22 mouse cellular contexts compared by ENCODE assay signal in genomic region chr17:8299524-8299923, GRCm38 (mm10). TPM values are rescaled to one million over a fixed set of nuclear protein-coding genes. Genes with fewer than 3 reads are reported as not detected.
DNase-seq lines count a peak whose midpoint lies in the region; ATAC-seq lines count a peak whose summit lies in the region.
"Had no signal": no experiment of that assay in that cellular context is flagged by ENCODE, and none has a peak within 500 bp of the region (broad histone marks: within the 10 kb centered on the region; RNA-seq: fewer than 3 reads in every experiment).

No protein-coding gene starts in this region.

- DNase-seq in adrenal gland, adult 2 months = peak; percentile 40
- DNase-seq in adrenal gland, adult 8-10 months = no peak
- DNase-seq in left cerebral cortex, adult 11 months (ENCODE audit: low spot score) = peak; percentile 32
- no peak for DNase-seq in left cerebral cortex, adult 9 months (ENCODE audit: low spot score in 2 of 2)
- peak; percentile 92 for DNase-seq in adipocyte (ENCODE audit: low spot score)
- DNase-seq in kidney, postnatal 4 days = no peak
- no peak for DNase-seq in midbrain, embryonic 14.5 days
- DNase-seq: cerebellum, postnatal 10 days; gastrocnemius, postnatal 36 days; kidney, adult 9 months; kidney, postnatal 36 days; spleen, adult 18-20 months had no signal

- no peak overlapping the region for H3K27ac ChIP-seq in midbrain, embryonic 14.5 days (replicated peaks; ENCODE audit: low read depth, low read length)
- H3K27ac ChIP-seq: forebrain, embryonic 13.5 days; heart, embryonic 13.5 days; hindbrain, embryonic 10.5 days; lung, embryonic 15.5 days; midbrain, embryonic 10.5 days; neural tube, embryonic 12.5 days; stomach, embryonic 15.5 days had no signal

- H3K4me1 ChIP-seq in midbrain, embryonic 14.5 days (ENCODE audit: control insufficient read depth, insufficient read depth, low read length) = no peaks in the 10 kb centered on the region
- H3K4me1 ChIP-seq: forebrain, embryonic 13.5 days; heart, embryonic 13.5 days; hindbrain, embryonic 10.5 days; lung, embryonic 15.5 days; midbrain, embryonic 10.5 days; neural tube, embryonic 12.5 days; stomach, embryonic 15.5 days had no signal

- H3K4me3 ChIP-seq in midbrain, embryonic 14.5 days (replicated peaks; ENCODE audit: low read depth, low read length) = no peak overlapping the region
- H3K4me3 ChIP-seq: forebrain, embryonic 13.5 days; heart, embryonic 13.5 days; hindbrain, embryonic 10.5 days; lung, embryonic 15.5 days; midbrain, embryonic 10.5 days; neural tube, embryonic 12.5 days; stomach, embryonic 15.5 days had no signal

- no peak overlapping the region for H3K4me2 ChIP-seq in midbrain, embryonic 14.5 days (ENCODE audit: low read length)
- H3K4me2 ChIP-seq: forebrain, embryonic 13.5 days; heart, embryonic 13.5 days; lung, embryonic 15.5 days; neural tube, embryonic 12.5 days; stomach, embryonic 15.5 days had no signal

- no peaks in the 10 kb centered on the region for H3K9me3 ChIP-seq in midbrain, embryonic 14.5 days (ENCODE audit: control insufficient read depth, low read length)
- H3K9me3 ChIP-seq: forebrain, embryonic 13.5 days; heart, embryonic 13.5 days; hindbrain, embryonic 10.5 days; lung, embryonic 15.5 days; midbrain, embryonic 10.5 days; neural tube, embryonic 12.5 days; stomach, embryonic 15.5 days had no signal

- no peaks in the 10 kb centered on the region for H3K27me3 ChIP-seq in midbrain, embryonic 14.5 days (ENCODE audit: control insufficient read depth, insufficient read depth, low read length)
- H3K27me3 ChIP-seq: forebrain, embryonic 13.5 days; heart, embryonic 13.5 days; lung, embryonic 15.5 days; neural tube, embryonic 12.5 days; stomach, embryonic 15.5 days had no signal

- H3K9ac ChIP-seq in midbrain, embryonic 14.5 days (replicated peaks; ENCODE audit: low read length) = no peak overlapping the region
- H3K9ac ChIP-seq: forebrain, embryonic 13.5 days; heart, embryonic 13.5 days; lung, embryonic 15.5 days; neural tube, embryonic 12.5 days; stomach, embryonic 15.5 days had no signal

- H3K36me3 ChIP-seq in midbrain, embryonic 14.5 days (ENCODE audit: control insufficient read depth, insufficient read depth, low read length) = peaks cover 18% of the 10 kb centered on the region; the same call in 1 of the 2 replicates
- H3K36me3 ChIP-seq: midbrain, embryonic 10.5 days had no signal

- ATAC-seq in granulocyte monocyte progenitor cell, adult 5-6 weeks (replicated peaks; ENCODE audit: poor library complexity, severe bottlenecking) = peak; percentile 95
- ATAC-seq in midbrain, embryonic 14.5 days (ENCODE audit: low FRiP score, low TSS enrichment) = no peak
- ATAC-seq: forebrain, embryonic 13.5 days had no signal

RNA-seq across cellular contexts. Expression of gene Sft2d1, which starts 11.4 kb away (rescaled TPM):
- total RNA-seq in adrenal gland, adult 2 months (2021) = 10 to 100 TPM; 32.8 to 39.7 TPM
- polyA plus RNA-seq in adrenal gland, adult 2 months (2012; rRNA removed) = 108 and 123 TPM in 2 replicates
- 10 to 100 TPM; 42.0 to 50.0 (median 45.0) TPM for total RNA-seq in adrenal gland, adult 8-10 months (2022)
- total RNA-seq in granulocyte monocyte progenitor cell, adult 5-6 weeks (2014; fragmentation: Nextera tagmentation) = 84.0 and 86.0 TPM in 2 replicates
- total RNA-seq in granulocyte monocyte progenitor cell, adult 5-6 weeks (2017) = 32.9 and 33.3 TPM in 2 replicates
- 177 and 204 TPM in 2 replicates for polyA plus RNA-seq in midbrain, embryonic 14.5 days (2014; fragmentation: Nextera tagmentation; extraction: Ambion mirVana)

RNA-seq across cellular contexts. Expression of gene Mpc1, which starts 16.8 kb away (rescaled TPM):
- total RNA-seq in adrenal gland, adult 2 months (2021) = 100 to 1,000 TPM; 296 to 304 TPM
- polyA plus RNA-seq in adrenal gland, adult 2 months (2012; rRNA removed) = 92.5 and 121 TPM in 2 replicates
- total RNA-seq in adrenal gland, adult 8-10 months (2022) = 100 to 1,000 TPM; 122 to 221 (median 169) TPM
- 153 and 168 TPM in 2 replicates for total RNA-seq in granulocyte monocyte progenitor cell, adult 5-6 weeks (2014; fragmentation: Nextera tagmentation)
- total RNA-seq in granulocyte monocyte progenitor cell, adult 5-6 weeks (2017) = 161 and 207 TPM in 2 replicates
- 282 and 326 TPM in 2 replicates for polyA plus RNA-seq in midbrain, embryonic 14.5 days (2014; fragmentation: Nextera tagmentation; extraction: Ambion mirVana)

RNA-seq across cellular contexts. Expression of gene Prr18, which starts 37.7 kb away (rescaled TPM):
- total RNA-seq in adrenal gland, adult 2 months (2021) = under 1 TPM; 0.14 to 0.49 TPM
- 0.25 and 0.38 TPM in 2 replicates for polyA plus RNA-seq in adrenal gland, adult 2 months (2012; rRNA removed)
- under 1 TPM; 0.13 to 0.55 (median 0.35) TPM for total RNA-seq in adrenal gland, adult 8-10 months (2022)
- not detected in 2 replicates for total RNA-seq in granulocyte monocyte progenitor cell, adult 5-6 weeks (2014; fragmentation: Nextera tagmentation)
- not detected in 2 replicates for total RNA-seq in granulocyte monocyte progenitor cell, adult 5-6 weeks (2017)
- polyA plus RNA-seq in midbrain, embryonic 14.5 days (2014; fragmentation: Nextera tagmentation; extraction: Ambion mirVana) = 18.3 and 20.6 TPM in 2 replicates
- total RNA-seq: monocyte, adult 5-6 weeks had no signal

RNA-seq across cellular contexts. Expression of gene T2, which starts 56.3 kb away (rescaled TPM):
- total RNA-seq in adrenal gland, adult 2 months (2021) = not detected
- not detected in 2 replicates for polyA plus RNA-seq in adrenal gland, adult 2 months (2012; rRNA removed)
- total RNA-seq in adrenal gland, adult 8-10 months (2022) = not detected
- total RNA-seq in granulocyte monocyte progenitor cell, adult 5-6 weeks (2014; fragmentation: Nextera tagmentation) = not detected in 2 replicates
- not detected in 2 replicates for total RNA-seq in granulocyte monocyte progenitor cell, adult 5-6 weeks (2017)
- polyA plus RNA-seq in midbrain, embryonic 14.5 days (2014; fragmentation: Nextera tagmentation; extraction: Ambion mirVana) = 0.39 and 0.82 TPM in 2 replicates
- total RNA-seq: gastrocnemius, postnatal 36 days; MEL; monocyte, adult 5-6 weeks had no signal

Comparison
In these comparisons a context has a peak if more than half of its experiments do, and no peak if none do; other contexts are left out.
1. DNase-seq: peak in adrenal gland, adult 2 months (single experiment), left cerebral cortex, adult 11 months (single experiment) and adipocyte (single experiment); none in adrenal gland, adult 8-10 months (single experiment), left cerebral cortex, adult 9 months (0 of 2), kidney, postnatal 4 days (0 of 2) and midbrain, embryonic 14.5 days (single experiment).